Mouse (Mus musculus) megakaryocyte, embryonic 14.5 days (primary cell): ENCODE measurements at regions not wholly inside any gene's neighbourhood (a gene's known extent, or its start where the extent isn't known, plus 50 kb on each side); places are given as distances from the start of the nearest gene placed in this dataset.

Experiments used
- FLI1 ChIP-seq: IDR thresholded peaks from 2 replicates; pipeline ENCODE4 v1.6.1; 2012; ENCODE audit warnings: low read length, inconsistent platforms, mixed read lengths
- GATA1 ChIP-seq: IDR thresholded peaks from 3 replicates; pipeline ENCODE4 v1.6.1; 2012; ENCODE audit warnings: mixed read lengths, low read length, inconsistent platforms, borderline replicate concordance

GRCm38 (mm10) chr13:28792461-28793165 is 160.9 kb downstream of the Sox4 start:
- TF ChIP-seq GATA1, result no peak
- no peak for TF ChIP-seq FLI1
